Mouse (Mus musculus): ENCODE results near the gene Lss.

Lss gene

DNA sequence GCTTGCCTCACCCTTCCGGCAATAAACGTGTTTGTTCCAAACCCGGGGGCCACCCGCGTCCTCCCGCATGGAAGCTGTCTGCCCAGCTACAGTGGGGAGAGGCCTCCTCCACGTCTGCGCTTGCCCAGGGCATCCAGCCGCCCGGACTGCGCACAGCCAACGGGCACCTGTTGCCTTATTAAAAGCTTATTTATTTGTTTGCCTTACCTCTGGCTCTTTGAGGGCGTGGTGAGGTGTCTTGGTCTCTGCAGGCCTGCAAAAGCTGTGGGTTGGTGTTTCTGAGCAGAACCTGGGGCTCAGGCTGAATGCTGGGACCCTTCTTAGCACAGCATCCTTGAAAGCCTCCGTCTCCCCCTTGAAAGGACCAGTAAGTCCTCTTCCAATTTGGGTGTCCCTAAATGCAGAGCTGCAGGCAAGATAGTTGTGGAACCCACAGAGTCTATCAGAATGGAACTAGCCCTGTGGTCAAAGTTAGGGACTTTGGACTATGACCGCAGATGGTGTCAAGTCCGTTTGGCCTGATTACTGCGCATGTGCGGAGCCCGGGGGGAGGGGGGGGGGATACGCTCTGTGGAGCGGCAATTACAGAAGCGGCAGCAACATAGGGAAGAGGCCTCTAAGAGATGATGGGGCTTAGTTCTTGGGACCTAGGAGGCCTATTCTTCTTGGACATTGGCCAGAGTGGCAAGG is 38.8 kb downstream of the Lss start:
- no peak for DNase-seq (ENCODE audit: low read depth, low spot score)

DNA sequence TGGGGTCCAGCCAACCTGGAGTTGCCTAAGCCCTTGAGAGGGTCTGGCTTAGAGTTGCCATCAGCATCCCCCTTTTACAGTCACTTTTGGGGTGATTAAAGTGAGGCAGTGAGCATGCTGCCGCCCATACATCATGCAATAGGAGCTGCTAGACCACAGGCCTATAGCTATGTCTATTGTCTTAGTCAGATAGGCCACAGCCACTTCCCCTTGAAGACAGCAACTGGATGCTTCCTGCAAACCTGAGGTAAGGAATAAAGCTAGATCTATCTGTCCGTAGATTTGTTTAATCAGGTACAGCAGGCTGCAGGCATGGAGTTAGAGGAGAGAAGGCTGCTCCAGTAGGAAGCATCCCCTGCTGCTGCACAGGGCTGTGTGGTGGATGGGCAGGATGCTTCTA is 39.7 kb downstream of the Lss start:
- DNase-seq (ENCODE audit: low read depth, low spot score) = no peak

DNA sequence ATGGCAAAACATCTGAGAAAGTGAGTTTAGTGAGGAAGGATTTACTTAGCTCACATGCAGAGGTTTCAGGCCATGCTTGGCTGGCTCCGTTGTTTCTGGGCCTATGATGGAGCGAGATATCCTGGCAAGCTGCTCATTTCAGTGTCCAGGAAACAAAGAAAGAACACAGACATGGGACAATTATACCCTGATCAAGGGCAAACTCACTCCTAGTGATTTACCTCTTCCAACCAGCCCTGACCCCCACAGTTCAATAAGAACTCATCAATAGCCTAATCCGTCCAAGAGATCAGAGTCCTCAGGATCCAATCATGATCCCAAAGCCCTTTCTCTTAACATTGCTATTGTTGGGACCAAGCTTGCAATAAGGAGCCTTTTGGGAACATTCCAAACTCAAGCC is 40.8 kb downstream of the Lss start:
- DNase-seq (ENCODE audit: low read depth, low spot score) = no peak

DNA sequence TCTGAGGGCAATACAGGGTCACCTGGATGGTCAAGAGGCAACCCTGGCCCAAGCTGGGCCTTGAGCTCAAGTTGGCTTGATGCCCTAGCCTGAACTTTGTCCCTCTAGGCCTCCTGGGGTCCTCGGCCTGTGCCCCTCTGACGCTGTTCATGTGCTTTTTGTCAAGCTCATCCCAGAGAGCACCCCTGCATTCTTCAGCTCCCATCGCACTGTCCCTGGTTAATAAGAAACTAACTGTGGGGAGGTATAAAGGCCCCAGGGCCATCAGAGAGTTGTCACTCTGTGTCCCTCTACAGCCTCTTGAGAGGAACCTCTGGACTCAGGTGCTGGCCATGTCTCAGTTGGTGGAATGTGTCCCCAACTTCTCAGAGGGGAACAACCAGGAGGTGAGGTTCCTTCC is 44.0 kb downstream of the Lss start, which contains the start of gene Ftcd:
Ftcd (plus strand) TSS at position 275 of the 400 bp plus-strand sequence.
- DNase-seq (ENCODE audit: low read depth, low spot score) = no peak

DNA sequence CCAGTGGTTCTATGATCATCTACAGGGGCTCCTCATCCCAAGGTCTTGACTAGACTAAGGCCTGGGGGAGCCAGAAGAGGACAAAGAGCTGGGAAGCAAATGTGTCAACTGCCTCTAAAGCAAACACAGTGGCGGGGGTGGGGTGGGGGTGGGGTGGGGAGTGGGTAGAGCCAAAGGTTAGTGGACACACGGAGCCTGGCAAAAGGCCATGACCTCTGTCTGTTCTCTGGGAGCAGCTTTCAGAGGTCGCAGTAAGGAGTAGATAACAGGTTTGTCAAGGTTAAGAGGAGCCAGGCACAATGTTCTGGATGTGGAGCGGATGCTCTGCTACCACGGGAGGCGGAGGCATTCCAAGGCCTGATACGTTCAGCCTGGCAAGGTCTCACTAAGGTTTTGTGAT is 45.5 kb downstream of the Lss start:
- DNase-seq (ENCODE audit: low read depth, low spot score) = no peak

DNA sequence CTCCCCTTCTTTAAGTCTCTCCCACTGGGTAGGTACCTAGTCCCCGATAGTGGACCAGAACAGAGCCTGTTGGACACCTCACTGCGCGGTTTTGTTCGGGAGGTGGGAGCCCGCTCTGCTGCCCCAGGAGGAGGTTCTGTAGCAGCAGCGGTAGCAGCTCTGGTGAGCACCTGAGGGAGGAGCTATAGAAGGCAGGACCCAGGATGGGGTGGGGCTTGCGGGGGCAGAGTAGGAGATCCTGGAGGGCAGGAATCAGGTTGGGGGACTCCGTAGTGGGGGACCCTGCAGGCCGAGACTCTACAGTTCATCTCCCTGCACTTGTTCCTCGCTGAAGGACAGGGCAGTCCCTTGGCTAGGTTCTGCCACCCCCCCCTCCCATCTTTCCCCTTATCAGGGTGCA is 52.8 kb downstream of the Lss start:
- DNase-seq (ENCODE audit: low read depth, low spot score) = no peak

DNA sequence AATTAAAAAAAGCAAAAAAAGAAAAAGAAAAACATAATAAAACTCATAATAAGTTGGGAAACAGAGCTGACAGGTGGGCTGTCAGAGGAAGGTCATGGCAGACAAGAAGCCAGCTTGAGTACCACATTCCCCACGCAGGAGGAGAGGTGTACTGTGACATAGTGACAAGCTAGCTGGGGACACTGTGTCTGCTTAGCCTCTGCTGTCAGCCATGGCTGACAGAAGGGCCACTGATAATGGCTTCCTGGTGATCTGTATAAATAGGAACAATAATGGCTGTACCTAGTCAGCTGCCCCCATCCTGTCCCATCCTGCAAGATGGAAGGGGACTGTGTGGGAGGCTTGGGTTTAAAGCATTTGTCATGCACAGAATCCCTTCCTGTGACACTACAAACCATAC is 54.8 kb downstream of the Lss start:
- no peak for DNase-seq (ENCODE audit: low read depth, low spot score)

DNA sequence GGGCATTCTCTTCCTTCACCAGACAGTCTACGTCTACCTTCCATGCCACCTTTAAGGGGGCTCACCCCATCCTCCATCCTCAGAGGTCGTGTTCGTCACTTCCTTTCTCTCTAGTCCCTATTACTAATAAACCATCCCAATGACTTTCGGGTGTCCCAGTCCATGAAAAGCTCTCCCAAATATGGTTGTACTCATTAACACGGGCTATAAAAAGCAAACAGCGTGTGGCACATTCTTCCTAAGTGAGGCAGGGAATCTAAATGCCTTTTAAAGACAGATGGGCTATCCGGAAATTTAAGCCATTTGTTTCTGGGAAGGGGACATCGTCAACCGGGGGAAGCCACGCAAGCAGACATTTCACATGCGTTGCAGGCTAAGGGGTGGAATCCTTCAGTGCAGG is 58.8 kb downstream of the Lss start:
- DNase-seq (ENCODE audit: low read depth, low spot score) = peak; percentile 24

DNA sequence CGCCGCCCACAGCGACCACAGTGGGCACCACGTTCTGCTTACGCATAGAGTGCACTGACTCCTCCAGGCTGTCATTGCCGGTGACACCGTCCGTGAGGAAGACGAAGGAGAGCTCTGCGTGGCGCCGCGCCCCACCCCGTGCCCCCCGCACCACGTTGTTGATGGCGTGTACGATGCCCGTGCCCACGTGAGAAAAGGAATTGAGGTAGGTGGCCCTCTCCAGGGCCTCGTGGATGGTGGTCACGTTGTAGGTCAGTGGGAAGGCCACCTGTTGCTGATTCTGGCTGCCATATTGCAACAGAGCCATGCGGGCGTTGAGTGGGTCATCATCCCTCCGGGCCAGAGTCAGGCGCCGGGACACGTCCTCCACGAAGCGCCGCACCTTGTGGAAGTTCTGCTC is 65.0 kb downstream of the Lss start:
- DNase-seq (ENCODE audit: low read depth, low spot score) = no peak

DNA sequence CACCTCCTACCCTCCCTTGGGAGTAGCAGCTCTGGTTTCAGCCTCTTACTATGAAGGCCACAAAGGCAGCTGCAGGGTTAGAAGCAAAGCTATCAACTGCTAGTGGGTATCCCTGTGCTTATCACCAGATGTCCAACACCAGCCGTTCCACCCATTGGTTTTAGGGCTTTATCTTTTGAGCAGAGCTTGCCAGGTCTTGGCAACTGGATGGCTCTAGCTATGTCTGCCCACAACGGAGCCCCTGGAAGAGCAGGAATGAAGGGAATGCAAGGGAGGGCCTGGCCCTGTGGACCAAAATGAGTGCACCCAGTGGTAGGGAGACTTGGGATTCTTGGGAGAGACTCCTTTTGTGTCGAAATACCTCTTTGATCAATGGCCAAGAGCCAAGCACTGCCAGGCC is 71.3 kb downstream of the Lss start:
- DNase-seq (ENCODE audit: low read depth, low spot score) = no peak

All from brain, adult 2 months (tissue).